Mouse (Mus musculus) cerebellum, postnatal 4 days (tissue): ENCODE data around the gene Sned1.
A peak's percentile ranks its signal among the peaks of the same experiment; 100 is the strongest.
"Not testable (repeated sequence)": the region's sequence is repeated elsewhere in the genome, so short reads cannot be mapped to it uniquely, and the experiment has no call there.

ENCODE experiments used
- DNase-seq, 2 experiments: peaks; one replicate each; pipeline ENCODE4 v3.0.0; 2022; ENCODE audit warnings: low spot score in 2 of 2, mixed read lengths in 1 of 2

Sned1 gene

DNA sequence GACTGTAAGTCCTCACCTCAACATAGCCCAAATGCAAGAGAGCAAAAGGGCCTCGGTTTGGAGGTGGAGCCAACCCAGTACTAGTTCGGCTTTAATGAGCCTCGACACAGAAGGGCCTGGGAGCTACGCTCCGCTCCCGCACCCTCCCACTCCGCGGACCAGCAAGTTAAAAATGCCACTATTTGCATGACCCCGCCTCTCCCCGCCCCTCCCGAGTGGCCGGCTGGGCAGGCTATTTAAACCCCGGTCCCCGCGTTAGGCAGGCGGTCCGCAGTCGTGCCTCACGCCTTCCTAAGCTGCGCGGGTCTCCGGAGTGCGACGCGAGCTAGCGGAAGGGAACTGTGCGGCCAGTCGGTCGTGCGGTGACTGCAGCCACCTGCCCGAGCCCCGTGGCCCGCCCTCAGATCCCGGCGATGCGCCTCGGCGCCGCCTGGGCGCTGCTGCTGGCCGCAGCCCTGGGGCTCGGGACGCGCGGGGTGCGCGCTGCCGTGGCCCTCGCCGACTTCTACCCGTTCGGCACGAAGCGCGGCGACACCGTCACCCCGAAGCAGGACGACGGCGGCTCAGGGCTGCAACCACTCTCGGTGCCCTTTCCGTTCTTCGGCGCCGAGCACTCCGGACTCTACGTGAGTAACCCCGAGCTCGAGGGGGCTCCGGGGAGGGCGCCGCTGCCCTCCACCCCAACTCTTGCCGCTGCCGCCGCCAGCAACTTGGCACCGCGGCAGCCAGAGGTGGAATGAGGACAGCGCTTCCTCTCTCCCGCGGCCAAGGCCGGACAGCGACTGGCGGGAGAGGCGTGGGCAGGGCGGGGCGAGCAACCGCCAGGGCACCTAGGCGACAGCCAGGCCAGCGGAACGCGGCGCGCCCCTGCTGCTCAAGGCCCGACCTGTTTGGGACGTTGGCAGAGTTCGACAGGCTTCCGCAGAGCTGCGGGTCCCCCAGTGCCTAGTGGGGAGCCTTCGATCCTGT is at the start of gene Sned1:
Gene Sned1, plus strand, starts transcription at position 266 of the 969 bp plus-strand sequence.
- DNase-seq: peak; percentile 59 to 76

DNA sequence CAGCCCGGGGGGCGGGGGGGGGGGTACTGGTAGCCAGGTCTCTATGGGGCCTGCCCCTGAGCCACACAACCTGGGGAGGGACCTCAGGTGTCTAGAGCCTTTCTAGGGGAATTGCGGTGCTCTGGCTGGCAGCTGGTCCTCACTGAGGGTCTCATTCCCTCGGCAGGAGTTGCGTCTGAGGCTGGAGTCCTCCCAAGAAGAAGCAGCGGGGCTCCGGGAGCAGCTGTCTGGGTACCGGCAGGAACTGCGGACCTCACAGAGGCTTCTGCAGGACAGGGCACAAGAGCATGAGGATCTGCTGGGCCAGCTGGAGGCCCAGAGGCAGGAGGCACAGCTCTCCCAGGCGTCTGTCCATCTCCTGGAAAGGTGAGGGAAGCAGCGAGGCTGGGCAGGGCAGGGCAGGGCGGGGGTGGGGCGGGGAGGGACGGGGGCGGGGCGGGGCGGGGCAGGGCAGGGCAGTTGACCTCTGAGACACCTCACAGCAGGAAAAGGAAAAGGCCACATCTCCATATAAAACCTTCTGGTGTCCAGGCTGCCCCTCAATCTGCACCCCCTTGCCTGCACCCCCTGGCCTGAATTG is 44.8 kb upstream of the Sned1 start:
- peak in 1 of 2 experiments; percentile 49 for DNase-seq

DNA sequence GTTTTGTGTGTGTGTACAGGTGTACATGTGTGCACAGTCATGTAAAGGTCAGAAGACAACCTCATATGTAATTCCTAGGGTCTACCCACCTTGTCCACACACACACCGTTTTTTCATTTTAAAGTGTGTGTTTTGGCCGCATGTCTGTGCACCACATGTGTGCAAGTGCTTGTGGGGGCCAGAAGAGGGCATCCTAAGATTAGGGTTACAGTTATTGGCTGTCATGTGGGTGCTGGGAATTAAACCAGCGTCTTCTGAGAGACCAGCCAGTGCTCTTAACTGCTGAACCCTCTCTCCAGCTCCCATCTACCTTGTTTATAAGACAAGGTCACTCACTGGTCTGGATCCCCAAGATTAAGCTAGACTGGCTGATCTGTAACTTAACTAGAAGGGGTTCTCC is 40.7 kb upstream of the Sned1 start:
- DNase-seq: no peak

DNA sequence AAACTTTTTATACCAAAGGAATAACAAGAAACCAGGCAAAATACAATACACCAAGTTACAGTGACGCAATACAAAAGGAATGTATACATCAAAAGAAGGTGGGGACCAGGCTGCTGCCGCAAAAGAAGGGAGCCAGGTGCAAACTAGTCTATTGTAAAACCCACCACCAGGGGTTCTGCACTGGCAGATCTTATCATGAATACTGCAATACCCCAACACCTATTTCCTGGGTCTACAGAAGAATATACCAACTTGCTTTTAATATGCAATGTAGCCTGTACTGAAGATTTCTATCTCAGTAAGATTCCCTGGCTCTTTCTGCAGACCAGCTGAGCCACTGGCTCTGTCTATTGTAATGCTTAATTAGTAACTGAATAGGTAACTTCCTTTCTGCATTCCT is 38.2 kb upstream of the Sned1 start:
- DNase-seq: not testable (repeated sequence)

DNA sequence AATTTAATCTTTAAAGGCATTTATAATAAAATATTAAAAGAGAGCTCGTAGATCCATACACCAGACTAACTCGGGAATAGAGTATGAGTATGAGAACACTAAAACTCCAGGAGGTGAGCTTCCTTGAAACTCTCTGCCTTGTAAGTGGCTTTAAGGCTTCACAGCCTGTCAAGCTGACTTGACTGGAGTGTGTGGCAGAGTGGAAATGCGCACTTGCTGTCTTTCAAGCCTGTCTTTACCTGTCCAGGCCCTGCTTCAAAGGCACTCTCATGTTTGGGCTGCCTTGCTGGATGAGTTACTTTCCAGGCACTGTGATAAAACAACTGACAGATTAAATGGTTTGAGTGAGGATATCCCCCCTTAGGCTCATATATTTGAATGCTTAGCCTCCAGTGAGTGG is 37.7 kb upstream of the Sned1 start:
- no peak for DNase-seq

DNA sequence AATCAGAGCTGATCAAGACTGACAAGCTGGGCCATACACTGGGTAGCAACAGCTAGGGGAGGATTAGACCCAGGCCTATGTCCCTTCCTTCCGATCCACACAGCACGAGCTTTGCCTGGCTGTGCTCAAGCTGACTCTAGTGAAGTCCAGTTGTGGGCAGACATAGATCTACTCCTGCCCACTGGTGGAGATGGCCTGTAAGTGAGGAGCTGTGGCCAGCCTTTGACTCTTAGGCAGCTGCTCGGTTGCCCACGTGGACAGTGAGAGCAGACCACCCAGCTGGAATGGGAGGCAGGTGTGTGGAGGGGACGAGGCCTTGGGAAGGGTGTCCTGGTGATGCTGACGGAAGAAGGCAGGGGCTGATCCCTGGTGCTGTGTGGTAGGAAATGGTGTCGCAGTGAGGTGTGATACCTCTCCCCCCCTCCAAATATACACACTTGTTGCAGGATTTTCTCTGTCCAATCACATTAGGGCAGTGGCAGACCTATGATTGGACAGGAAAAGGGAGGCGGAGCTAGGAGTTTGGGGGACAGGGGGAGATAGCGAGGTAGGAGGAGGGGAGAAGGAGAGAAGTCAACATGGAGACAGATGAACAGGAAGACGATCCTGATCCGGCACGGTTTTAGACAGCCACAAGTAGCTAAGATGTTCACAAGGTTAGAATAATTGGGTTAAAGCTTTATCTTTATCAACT is 29.2 kb upstream of the Sned1 start:
- DNase-seq: no peak

DNA sequence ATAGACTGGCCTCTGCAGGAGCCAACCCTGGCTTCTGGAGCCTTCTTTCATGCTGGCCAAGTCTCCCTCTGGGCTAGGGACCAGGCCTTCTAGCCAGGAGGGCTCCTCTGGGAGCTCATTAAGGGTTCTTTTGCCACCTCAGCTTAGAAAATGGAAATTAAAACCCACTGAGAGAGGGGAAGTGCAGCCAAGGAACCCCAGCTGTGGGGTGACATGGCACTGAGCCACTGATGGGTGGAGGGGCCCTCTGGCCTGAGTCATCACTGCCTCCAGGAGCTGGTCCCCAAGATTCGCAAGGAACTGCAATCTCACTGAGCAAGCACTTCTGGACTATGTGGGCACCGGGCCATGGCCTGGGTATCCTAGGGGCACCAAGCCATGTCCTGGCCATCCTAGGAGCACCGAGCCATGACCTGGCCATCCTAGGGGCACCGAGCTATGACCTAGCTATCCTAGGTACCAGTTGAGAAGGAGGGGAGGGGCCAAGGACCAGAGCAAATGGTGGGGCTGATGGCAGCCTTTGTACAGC is 28.0 kb upstream of the Sned1 start:
- no peak for DNase-seq

DNA sequence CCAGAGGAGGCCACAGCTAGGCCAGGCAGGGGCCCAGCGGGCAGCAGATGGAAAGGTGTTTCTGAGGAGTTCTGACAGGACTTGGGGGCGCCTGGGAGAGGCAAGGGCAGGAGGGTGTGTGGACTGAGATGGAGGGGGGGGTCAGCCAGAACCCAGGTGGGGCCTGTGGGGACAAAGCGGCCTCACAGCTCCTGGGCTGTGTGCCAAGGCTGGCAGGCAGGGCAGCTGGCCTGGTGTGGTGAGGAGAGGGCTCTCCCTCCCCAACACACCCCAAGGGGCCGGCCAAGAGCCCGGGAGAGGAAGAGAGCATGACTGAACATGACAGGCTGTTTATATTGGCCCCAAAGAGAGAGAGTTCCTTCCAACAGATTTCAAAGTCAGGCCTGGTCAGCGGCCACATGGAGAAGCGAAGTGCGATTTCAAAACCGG is 25.4 kb upstream of the Sned1 start:
- peak; percentile 58 to 79 for DNase-seq

DNA sequence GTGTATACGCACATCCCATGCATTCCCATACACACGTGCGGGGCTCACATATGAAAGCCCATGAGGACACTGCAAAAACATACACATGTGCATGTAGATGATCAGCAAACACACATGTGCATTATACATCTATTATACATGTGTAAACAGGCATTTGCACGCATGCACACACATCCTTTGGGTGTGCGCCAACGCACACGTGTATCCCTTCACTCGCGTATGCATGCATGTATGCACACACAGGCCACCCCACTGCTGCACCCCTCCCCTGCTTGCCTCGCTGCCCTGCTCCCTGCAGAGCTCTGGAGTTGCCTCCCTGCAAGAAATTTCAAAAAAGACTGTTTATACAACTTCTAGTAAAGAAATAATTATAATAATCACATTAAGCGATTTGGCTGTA is 24.6 kb upstream of the Sned1 start:
- DNase-seq: no peak

DNA sequence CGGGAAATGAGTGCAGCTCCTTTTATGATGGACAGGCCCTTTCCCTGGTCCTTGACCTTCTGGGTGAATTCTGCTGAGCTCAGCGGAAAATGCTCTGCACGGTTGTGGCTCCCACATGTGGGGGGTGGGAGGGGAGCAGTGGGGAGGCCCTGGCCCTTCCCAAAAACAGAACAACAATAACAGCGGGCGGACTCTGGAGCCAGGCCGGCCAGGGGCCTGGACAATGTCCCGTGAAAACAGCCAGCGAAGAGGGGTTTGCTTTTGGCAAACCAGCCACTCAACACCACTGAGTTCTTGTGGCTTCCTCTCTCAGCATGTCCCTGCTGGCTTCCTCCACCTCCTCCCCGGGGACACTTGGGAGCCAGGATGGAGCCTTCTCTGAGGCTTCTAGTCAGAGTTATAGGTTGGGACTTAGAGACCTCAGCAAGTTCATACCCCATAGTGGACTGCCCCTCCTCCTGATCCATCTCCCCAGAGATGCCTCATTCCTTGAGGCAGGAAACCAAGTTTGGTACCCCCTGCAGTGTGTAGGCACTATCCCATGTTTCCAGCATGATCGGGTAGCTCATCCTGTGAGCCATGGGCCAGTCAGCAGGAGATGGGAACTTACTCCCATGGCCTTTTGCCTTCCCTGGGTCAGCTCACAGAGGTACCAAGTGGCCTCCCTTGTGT is 24.0 kb upstream of the Sned1 start:
- no peak for DNase-seq

DNA sequence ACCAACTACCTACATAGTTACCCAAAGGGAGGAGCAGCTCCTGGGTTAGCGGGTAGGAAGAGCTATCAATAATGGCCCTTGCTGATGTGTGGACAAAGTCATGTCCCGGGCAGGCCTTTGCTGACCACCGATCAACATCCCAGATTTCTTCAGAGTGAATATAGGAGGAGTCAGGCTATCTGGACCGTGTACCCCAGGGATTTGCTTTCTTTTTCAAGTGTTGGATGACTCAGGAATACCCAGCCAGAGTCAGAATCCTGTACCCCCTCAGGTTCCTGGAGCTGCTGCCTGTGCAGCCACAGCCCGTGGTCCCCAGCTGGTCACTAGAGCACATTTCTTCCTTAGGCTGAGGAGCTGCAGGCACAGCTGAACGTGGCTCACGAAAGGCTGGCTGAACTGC is 23.2 kb upstream of the Sned1 start:
- no peak for DNase-seq

DNA sequence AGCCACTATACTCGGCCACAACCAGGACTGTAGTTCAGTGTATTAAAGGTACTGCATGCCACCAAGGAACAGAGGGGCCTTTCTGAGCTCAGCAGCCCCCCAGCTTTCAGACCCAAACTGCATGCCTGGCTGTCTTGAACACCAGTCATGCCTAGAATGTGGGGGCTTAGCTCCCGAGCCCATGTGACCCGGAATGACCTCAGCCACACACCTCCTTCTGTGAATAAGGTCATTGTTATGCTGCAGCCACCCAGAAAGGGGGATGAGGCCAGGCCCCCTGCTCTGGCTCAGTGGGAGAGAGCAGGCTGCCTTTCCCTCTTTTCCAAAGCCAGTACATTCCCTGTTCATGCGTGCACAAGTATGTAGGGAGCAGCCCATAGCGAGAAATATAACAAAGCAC is 21.0 kb upstream of the Sned1 start:
- DNase-seq: no peak

DNA sequence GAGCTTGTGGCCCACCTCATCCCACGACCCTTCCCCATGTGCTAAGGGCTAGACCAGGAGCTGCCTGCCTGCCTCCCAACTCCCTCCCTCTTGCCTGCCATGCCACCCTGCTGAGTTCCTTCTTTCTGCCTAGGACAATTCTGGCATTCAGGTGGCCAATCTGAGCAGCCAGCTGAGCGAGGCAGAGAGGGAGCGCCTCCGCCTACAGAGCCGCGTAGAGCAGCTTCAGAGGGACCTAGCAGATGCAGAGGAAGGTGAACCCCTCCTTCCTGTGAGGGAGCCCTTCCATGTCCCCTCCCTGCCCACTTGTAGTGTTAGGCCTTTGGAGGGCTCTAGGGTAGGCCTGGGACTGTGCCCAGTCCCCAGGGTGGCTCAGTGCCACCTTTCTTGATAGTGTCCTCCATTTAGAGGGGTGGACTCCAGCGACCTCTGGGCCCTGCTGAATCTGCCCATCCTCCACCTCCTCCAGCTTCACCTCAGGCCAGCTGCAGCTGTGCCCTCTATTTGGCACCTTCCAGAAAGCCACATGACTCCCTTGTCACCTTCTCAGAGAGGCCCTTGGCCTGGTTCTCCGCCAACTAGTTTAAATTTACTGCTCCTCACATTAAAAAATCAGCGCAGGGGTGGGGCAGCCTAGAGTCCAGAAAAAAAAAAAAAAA is 18.7 kb upstream of the Sned1 start:
- no peak for DNase-seq

DNA sequence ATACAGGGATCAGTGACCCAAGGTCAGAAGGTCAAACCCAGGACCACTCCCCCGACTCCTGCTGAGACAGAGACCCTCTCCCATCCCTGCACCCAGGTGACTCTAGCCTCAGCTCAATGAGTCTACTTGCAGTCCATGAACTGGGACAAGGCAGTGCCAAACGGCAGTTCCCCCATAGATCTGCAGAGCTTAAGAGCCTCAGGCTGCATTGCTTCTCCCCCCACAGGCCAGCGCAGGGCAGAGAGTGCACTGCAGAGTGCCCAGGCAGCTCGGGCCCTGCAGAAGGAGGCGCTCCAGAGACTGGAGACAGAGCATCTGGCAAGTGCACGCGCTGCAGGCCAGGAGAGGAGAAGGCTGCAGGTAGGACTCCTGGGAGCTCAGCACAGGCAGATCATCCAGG is 18.1 kb upstream of the Sned1 start:
- no peak for DNase-seq

DNA sequence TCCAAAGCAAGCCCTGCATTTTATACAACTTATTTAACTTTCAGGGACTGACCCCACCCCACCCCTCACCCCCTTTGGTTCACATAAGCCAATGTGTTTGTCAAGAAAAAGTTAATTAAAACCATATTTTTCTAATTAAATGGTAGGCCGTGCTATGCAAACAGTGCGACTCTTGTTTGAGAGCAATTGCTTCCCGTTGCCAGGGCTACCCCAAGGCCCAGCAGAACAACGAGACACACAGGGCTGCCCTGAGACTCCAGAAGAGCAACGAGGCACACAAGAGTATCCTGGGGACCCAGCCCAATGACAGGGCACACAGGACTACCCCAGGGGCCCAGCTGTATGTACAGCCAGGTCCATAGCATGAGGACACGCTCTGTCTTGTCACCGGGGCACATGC is 14.9 kb upstream of the Sned1 start:
- DNase-seq: no peak

DNA sequence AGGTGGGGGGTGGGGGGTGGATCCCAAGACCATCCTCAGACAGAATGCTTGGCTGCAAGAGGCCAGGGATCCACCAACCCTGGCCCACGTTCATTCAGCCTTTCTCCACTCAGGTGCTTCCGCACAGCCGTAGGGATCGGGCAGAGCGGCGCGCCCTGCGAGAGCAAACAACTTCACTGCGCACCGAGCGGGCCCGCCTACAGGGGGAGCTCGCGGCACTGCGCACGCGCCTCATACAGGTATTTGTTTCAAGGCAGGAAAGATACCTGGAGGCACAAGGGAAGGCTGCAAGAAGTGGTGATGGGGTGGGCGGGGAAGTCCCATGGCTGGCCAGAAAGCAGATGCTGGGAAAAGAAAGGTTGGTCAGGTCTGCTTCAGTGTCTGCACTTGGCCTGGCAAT is 11.7 kb upstream of the Sned1 start:
- DNase-seq: no peak

DNA sequence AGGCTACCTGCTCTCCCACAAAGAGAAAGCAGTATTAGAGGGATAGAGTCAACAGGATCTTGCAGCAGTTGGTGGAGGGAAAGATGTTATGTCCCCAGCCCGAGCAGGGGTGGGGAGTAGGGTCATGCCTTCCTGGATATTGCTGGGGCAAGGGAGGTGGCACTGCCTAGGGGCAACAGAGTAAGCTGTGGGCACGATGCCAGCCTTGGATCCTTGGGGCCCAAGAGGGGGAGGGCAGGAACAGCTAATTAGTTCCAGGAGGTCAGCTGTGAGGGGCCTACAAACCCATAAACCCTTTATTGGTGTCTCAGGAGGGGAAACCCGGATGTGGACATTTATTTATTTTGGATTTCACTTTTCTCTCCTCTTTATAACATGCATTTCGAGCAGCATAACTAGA is 10.4 kb upstream of the Sned1 start:
- DNase-seq: no peak

DNA sequence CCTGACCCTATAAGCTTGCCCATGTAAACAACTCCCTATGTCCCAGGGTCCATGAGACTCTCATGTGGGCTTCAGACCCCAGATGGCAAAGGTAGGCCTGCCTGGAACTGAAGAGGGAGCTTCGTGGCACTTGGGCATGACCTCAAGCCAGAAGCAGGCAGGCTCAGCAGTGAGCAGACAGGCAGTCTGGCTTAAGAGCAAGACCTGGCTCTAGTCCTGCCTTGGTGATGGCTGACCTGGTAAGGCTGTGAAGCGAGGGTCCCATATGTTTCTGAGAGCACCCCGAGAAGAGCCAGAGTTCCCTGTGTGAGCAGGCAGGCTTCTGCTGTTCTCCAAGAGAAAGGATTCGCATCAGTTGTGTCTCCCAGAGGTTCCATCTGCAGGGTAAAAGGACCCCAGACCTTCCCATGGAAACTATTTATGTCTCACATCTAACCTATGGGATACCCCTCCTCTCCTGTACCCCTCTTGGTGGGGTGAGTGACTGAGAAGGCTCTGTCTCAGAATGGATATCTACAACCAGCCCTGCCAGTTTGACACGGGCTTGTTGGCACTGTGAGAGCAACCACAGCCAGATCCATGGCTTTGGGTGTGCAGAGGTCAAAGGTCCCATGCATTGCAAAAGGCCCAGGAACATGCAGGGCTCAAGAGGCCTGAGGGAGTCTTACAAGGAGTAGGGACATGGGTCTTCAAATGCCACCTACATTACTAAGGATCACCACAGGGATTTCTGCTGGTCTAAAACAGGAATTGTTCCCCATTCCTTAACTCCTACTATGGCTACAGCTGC is 9.7 kb upstream of the Sned1 start:
- DNase-seq: no peak

DNA sequence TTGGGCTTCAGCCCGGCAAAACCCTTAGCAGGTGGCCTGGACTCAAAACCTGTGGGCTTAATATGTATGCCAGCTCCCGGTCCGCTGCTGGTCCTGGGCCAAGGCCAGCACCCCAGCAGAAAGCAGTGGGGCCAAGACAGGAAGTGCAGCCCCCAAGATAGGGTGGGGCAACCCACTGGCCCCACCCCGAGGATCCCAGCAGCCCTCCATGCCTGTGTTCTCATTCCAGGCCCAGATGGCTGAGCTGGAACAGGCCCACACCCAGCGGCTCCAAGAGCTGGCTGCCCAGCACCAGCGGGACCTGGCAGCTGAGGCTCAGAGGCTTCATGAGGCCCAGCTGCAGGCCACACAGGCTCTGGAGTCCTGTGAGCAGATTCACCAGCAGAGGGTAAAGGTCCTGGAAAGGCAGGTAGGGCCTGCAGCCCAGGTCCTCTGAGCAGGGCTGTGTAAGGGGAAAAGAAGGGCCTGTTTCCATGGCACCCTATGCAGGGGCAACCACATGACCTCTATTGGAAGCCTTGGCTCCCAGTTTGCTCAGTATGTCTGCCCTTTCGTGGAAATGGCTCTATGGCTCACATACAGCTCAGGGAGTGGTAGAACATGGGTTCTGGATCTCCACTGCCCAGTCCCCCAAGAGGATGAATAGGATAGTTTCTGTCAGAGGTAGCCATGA is 8.2 kb upstream of the Sned1 start:
- peak in 1 of 2 experiments; percentile 77 for DNase-seq

DNA sequence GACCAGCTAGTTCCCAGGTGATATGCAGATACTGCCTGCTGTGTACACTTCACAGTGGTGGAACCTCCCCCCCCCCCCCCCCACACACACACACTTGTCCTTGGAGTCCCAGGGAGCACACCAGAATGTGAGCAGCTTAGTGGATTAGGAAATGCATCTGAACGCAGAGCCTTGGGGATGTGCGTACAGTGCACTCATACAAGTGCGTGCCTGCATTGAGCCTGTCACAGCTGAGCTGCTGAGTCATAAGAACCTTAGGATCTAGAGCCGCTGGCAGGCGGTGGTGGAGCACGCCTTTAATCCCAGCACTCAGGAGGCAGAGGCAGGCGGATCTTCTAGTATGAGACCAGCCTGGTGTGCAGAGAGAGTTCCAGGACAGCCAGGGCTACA is 7.7 kb upstream of the Sned1 start:
- no peak for DNase-seq
